Mouse (Mus musculus): ENCODE results near the gene Gm17019. TPM values are rescaled to one million over a fixed set of nuclear protein-coding genes. Genes with fewer than 3 reads are reported as not detected.
"Not testable (repeated sequence)": the region's sequence is repeated elsewhere in the genome, so short reads cannot be mapped to it uniquely, and the experiment has no call there.

Gene Gm17019
- total RNA-seq, 1 experiment from 2014 or later, result not detected

- peak; percentile 63 for ATAC-seq (replicated peaks; ENCODE audit: insufficient number of reproducible peaks, low FRiP score, low TSS enrichment, poor library complexity, severe bottlenecking)
These were observed 27.9 kb downstream of the Gm17019 start for GRCm38 (mm10) chr5:15004569-15005562.

- not testable (repeated sequence) for ATAC-seq (replicated peaks; ENCODE audit: insufficient number of reproducible peaks, low FRiP score, low TSS enrichment, poor library complexity, severe bottlenecking)
These were observed 34.7 kb downstream of the Gm17019 start for GRCm38 (mm10) chr5:14998077-14998476.

- ATAC-seq (replicated peaks; ENCODE audit: insufficient number of reproducible peaks, low FRiP score, low TSS enrichment, poor library complexity, severe bottlenecking), result not testable (repeated sequence)
These were observed 35.2 kb downstream of the Gm17019 start for GRCm38 (mm10) chr5:14997556-14997955.

- not testable (repeated sequence) for ATAC-seq (replicated peaks; ENCODE audit: insufficient number of reproducible peaks, low FRiP score, low TSS enrichment, poor library complexity, severe bottlenecking)
These were observed 36.0 kb downstream of the Gm17019 start for GRCm38 (mm10) chr5:14996670-14997249.

GRCm38 (mm10) chr5:14994124-14994523 is 38.7 kb downstream of the Gm17019 start:
- ATAC-seq (replicated peaks; ENCODE audit: insufficient number of reproducible peaks, low FRiP score, low TSS enrichment, poor library complexity, severe bottlenecking), result not testable (repeated sequence)

- not testable (repeated sequence) for ATAC-seq (replicated peaks; ENCODE audit: insufficient number of reproducible peaks, low FRiP score, low TSS enrichment, poor library complexity, severe bottlenecking)
These were observed 42.2 kb downstream of the Gm17019 start for GRCm38 (mm10) chr5:14990375-14991158.

GRCm38 (mm10) chr5:14986649-14987387 is 46.0 kb downstream of the Gm17019 start:
- not testable (repeated sequence) for ATAC-seq (replicated peaks; ENCODE audit: insufficient number of reproducible peaks, low FRiP score, low TSS enrichment, poor library complexity, severe bottlenecking)

Other genes with a start within 250 kb of the Gm17019 start
- gene Gm9758, start 118.1 kb downstream of the Gm17019 start, total RNA-seq (2017), result not detected in 3 replicates
- gene Speer4e, start 94.6 kb downstream of the Gm17019 start, total RNA-seq (2017), result not detected in 3 replicates
- not detected in 3 replicates for gene Gm10354, start 54.1 kb downstream of the Gm17019 start, total RNA-seq (2017)

Data from monocyte, adult 5-6 weeks (primary cell).